Mouse (Mus musculus): ENCODE measurements at regions not wholly inside any gene's neighbourhood (a gene's known extent, or its start where the extent isn't known, plus 50 kb on each side); places are given as distances from the start of the nearest gene placed in this dataset.
A peak's percentile ranks its signal among the peaks of the same experiment; 100 is the strongest.

- no peaks in the 10 kb centered on the region for H3K79me2 ChIP-seq (ENCODE audit: control insufficient read depth, insufficient read depth, low read length)
- DNase-seq (ENCODE audit: extremely low read depth, low read depth, low spot score), result no peak
- H3K27ac ChIP-seq (replicated peaks; ENCODE audit: insufficient read depth, low read depth, low read length), result no peak overlapping the region
- no peak for TF ChIP-seq CTCF (IDR thresholded peaks at IDR 0.05; ENCODE audit: low read depth, low read length)
- no peak for TF ChIP-seq POLR2A (IDR thresholded peaks at IDR 0.05; ENCODE audit: extremely low read depth, insufficient read depth, low read length)
- no peaks in the 10 kb centered on the region for H3K27me3 ChIP-seq (ENCODE audit: control insufficient read depth, insufficient read depth, low read length)
- H3K4me3 ChIP-seq (ENCODE audit: insufficient read depth, low read depth, low read length), result no peak overlapping the region
- H3K4me1 ChIP-seq (ENCODE audit: control insufficient read depth, insufficient read depth, low read length), result no peaks in the 10 kb centered on the region
- no peak overlapping the region for H3K9ac ChIP-seq (ENCODE audit: low read depth, low read length)
- 65% methylated on average over 23 of the region's 23 CpGs for WGBS
- H3K36me3 ChIP-seq (ENCODE audit: control insufficient read depth, insufficient read depth, low read length), result no peaks in the 10 kb centered on the region
Observed at GRCm38 (mm10) chr17:80846996-80847810, 97.2 kb upstream of the Tmem178 start.

GRCm38 (mm10) chr17:80845349-80845748, 99.1 kb upstream of the Tmem178 start:
- TF ChIP-seq POLR2A (IDR thresholded peaks at IDR 0.05; ENCODE audit: extremely low read depth, insufficient read depth, low read length) (no peak), CTCF (IDR thresholded peaks at IDR 0.05; ENCODE audit: low read depth, low read length) (no peak)
- no peaks in the 10 kb centered on the region for H3K36me3 ChIP-seq (ENCODE audit: control insufficient read depth, insufficient read depth, low read length)
- no peak overlapping the region for H3K27ac ChIP-seq (replicated peaks; ENCODE audit: insufficient read depth, low read depth, low read length)
- H3K4me3 ChIP-seq (ENCODE audit: insufficient read depth, low read depth, low read length), result no peak overlapping the region
- H3K79me2 ChIP-seq (ENCODE audit: control insufficient read depth, insufficient read depth, low read length), result no peaks in the 10 kb centered on the region
- no peak for DNase-seq (ENCODE audit: extremely low read depth, low read depth, low spot score)
- H3K27me3 ChIP-seq (ENCODE audit: control insufficient read depth, insufficient read depth, low read length), result no peaks in the 10 kb centered on the region
- WGBS, result 93% methylated on average over 7 of the region's 7 CpGs
- H3K9ac ChIP-seq (ENCODE audit: low read depth, low read length), result no peak overlapping the region
- no peaks in the 10 kb centered on the region for H3K4me1 ChIP-seq (ENCODE audit: control insufficient read depth, insufficient read depth, low read length)

DNA sequence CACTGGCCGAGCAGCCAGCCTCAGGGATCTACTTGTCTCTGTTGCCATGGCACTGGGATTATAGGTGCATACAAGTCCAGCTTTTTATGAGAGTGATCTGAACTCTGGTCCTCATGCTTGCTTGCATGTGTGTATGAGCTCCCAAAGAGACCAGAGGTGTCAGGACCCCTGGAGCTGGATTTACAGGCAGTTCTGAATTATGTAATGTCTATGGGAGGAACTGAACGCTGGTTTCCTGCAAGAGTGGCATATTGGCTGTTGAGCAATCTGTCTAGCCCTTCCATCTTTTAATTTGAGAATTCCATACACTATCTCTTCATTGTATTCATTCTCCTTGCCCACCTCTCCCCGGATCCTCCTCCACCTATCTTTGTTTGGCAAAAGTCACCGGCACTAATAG, 102.5 kb upstream of the Tmem178 start:
- H3K4me1 ChIP-seq (ENCODE audit: control insufficient read depth, insufficient read depth, low read length), result no peaks in the 10 kb centered on the region
- TF ChIP-seq CTCF (IDR thresholded peaks at IDR 0.05; ENCODE audit: low read depth, low read length) (no peak), POLR2A (IDR thresholded peaks at IDR 0.05; ENCODE audit: extremely low read depth, insufficient read depth, low read length) (no peak)
- WGBS, result 90% methylated on average over 4 of the region's 4 CpGs
- no peaks in the 10 kb centered on the region for H3K36me3 ChIP-seq (ENCODE audit: control insufficient read depth, insufficient read depth, low read length)
- no peaks in the 10 kb centered on the region for H3K79me2 ChIP-seq (ENCODE audit: control insufficient read depth, insufficient read depth, low read length)
- H3K27me3 ChIP-seq (ENCODE audit: control insufficient read depth, insufficient read depth, low read length), result no peaks in the 10 kb centered on the region
- H3K27ac ChIP-seq (replicated peaks; ENCODE audit: insufficient read depth, low read depth, low read length), result no peak overlapping the region
- H3K4me3 ChIP-seq (ENCODE audit: insufficient read depth, low read depth, low read length), result no peak overlapping the region
- no peak for DNase-seq (ENCODE audit: extremely low read depth, low read depth, low spot score)
- no peak overlapping the region for H3K9ac ChIP-seq (ENCODE audit: low read depth, low read length)

GRCm38 (mm10) chr17:80840896-80841295, 103.5 kb upstream of the Tmem178 start:
- H3K27ac ChIP-seq (replicated peaks; ENCODE audit: insufficient read depth, low read depth, low read length), result no peak overlapping the region
- no peaks in the 10 kb centered on the region for H3K36me3 ChIP-seq (ENCODE audit: control insufficient read depth, insufficient read depth, low read length)
- no peak overlapping the region for H3K9ac ChIP-seq (ENCODE audit: low read depth, low read length)
- no peaks in the 10 kb centered on the region for H3K4me1 ChIP-seq (ENCODE audit: control insufficient read depth, insufficient read depth, low read length)
- no peak overlapping the region for H3K4me3 ChIP-seq (ENCODE audit: insufficient read depth, low read depth, low read length)
- no peak for DNase-seq (ENCODE audit: extremely low read depth, low read depth, low spot score)
- 81% methylated on average over 6 of the region's 6 CpGs for WGBS
- no peak for TF ChIP-seq CTCF (IDR thresholded peaks at IDR 0.05; ENCODE audit: low read depth, low read length)
- no peak for TF ChIP-seq POLR2A (IDR thresholded peaks at IDR 0.05; ENCODE audit: extremely low read depth, insufficient read depth, low read length)
- no peaks in the 10 kb centered on the region for H3K27me3 ChIP-seq (ENCODE audit: control insufficient read depth, insufficient read depth, low read length)
- no peaks in the 10 kb centered on the region for H3K79me2 ChIP-seq (ENCODE audit: control insufficient read depth, insufficient read depth, low read length)

GRCm38 (mm10) chr17:80840452-80840851, 104.0 kb upstream of the Tmem178 start:
- no peaks in the 10 kb centered on the region for H3K4me1 ChIP-seq (ENCODE audit: control insufficient read depth, insufficient read depth, low read length)
- no peak overlapping the region for H3K9ac ChIP-seq (ENCODE audit: low read depth, low read length)
- H3K27ac ChIP-seq (replicated peaks; ENCODE audit: insufficient read depth, low read depth, low read length), result no peak overlapping the region
- H3K27me3 ChIP-seq (ENCODE audit: control insufficient read depth, insufficient read depth, low read length), result no peaks in the 10 kb centered on the region
- 89% methylated on average over 4 of the region's 4 CpGs for WGBS
- H3K79me2 ChIP-seq (ENCODE audit: control insufficient read depth, insufficient read depth, low read length), result no peaks in the 10 kb centered on the region
- no peaks in the 10 kb centered on the region for H3K36me3 ChIP-seq (ENCODE audit: control insufficient read depth, insufficient read depth, low read length)
- peak; percentile 20 for DNase-seq (ENCODE audit: extremely low read depth, low read depth, low spot score)
- no peak overlapping the region for H3K4me3 ChIP-seq (ENCODE audit: insufficient read depth, low read depth, low read length)
- TF ChIP-seq CTCF (IDR thresholded peaks at IDR 0.05; ENCODE audit: low read depth, low read length) (no peak), POLR2A (IDR thresholded peaks at IDR 0.05; ENCODE audit: extremely low read depth, insufficient read depth, low read length) (no peak)

- peaks cover 4% of the 10 kb centered on the region for H3K4me1 ChIP-seq (ENCODE audit: control insufficient read depth, insufficient read depth, low read length)
- no peak overlapping the region for H3K4me3 ChIP-seq (ENCODE audit: insufficient read depth, low read depth, low read length)
- no peak overlapping the region for H3K9ac ChIP-seq (ENCODE audit: low read depth, low read length)
- no peaks in the 10 kb centered on the region for H3K36me3 ChIP-seq (ENCODE audit: control insufficient read depth, insufficient read depth, low read length)
- H3K79me2 ChIP-seq (ENCODE audit: control insufficient read depth, insufficient read depth, low read length), result no peaks in the 10 kb centered on the region
- H3K27me3 ChIP-seq (ENCODE audit: control insufficient read depth, insufficient read depth, low read length), result no peaks in the 10 kb centered on the region
- no peak for TF ChIP-seq CTCF (IDR thresholded peaks at IDR 0.05; ENCODE audit: low read depth, low read length)
- no peak for TF ChIP-seq POLR2A (IDR thresholded peaks at IDR 0.05; ENCODE audit: extremely low read depth, insufficient read depth, low read length)
- DNase-seq (ENCODE audit: extremely low read depth, low read depth, low spot score), result no peak
- no peak overlapping the region for H3K27ac ChIP-seq (replicated peaks; ENCODE audit: insufficient read depth, low read depth, low read length)
Observed at GRCm38 (mm10) chr17:80834701-80835100, 106.4 kb upstream of the Map4k3 start.

Measured in liver, adult 2 months (tissue).